Mouse (Mus musculus) cerebellum, adult 2 months (tissue): Measurements from ENCODE around the gene Adamts7.

Experiments
- CTCF ChIP-seq: fragments of 200-500 bp; IDR thresholded peaks from 2 replicates; pipeline ENCODE4 v1.5.1; 2011; ENCODE audit warnings: low read depth, mild to moderate bottlenecking, control low read depth, low read length, moderate library complexity, borderline replicate concordance; ENCODE audit not compliant: insufficient read depth
- POLR2A ChIP-seq: fragments of 200-500 bp; IDR thresholded peaks from 2 replicates; pipeline ENCODE4 v1.6.1; 2011; ENCODE audit warnings: low read length, control low read depth, borderline replicate concordance; ENCODE audit not compliant: insufficient read depth

DNA sequence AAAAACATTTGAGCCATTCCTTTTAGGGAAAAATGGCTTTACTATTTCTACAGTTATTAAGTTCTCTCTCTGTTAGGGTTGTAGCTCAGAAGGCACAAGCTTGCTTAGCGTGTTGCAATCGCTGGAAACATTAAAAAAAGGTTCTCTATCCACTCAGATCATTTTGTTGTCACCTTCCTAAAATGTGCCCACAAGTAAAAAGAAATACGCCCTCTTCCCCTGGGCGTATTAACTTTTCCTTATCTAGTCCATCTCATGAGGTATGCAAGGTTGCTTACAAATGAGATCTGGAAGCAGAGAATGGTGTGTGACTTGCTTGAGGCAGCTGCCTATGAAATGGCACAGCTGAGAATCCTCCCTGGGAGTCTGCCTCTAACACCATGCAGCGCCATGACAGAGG lies 73.9 kb downstream of the Adamts7 start:
- TF ChIP-seq POLR2A (no peak), CTCF (no peak)
